Mouse (Mus musculus) C2C12 (cell line): ENCODE data around the gene Cklf.

Experiments
- CTCF ChIP-seq: IDR thresholded peaks from one replicate; pipeline ENCODE4 v1.5.1; 2011; ENCODE audit not compliant: control insufficient read depth, insufficient read depth, insufficient read length
- FOSL1 ChIP-seq: IDR thresholded peaks from one replicate; pipeline ENCODE4 v1.8.0; 2011; ENCODE audit warnings: mild to moderate bottlenecking, low read length; ENCODE audit not compliant: poor library complexity, insufficient read depth, severe bottlenecking
- MAX ChIP-seq: IDR thresholded peaks from one replicate; pipeline ENCODE4 v1.6.1; 2011; ENCODE audit warnings: mild to moderate bottlenecking, control low read depth
- MYOG ChIP-seq: IDR thresholded peaks from one replicate; pipeline ENCODE4 v1.6.1; 2011; ENCODE audit not compliant: control insufficient read depth, insufficient read length; ENCODE audit errors: extremely low read depth
- USF1 ChIP-seq: IDR thresholded peaks from one replicate; pipeline ENCODE4 v1.6.1; 2011; ENCODE audit warnings: low read depth, mild to moderate bottlenecking, control low read depth, moderate library complexity

GRCm38 (mm10) chr8:104304962-104305361, 54.3 kb downstream of the Cklf start:
- no peak for TF ChIP-seq MAX
- TF ChIP-seq CTCF: no peak
- no peak for TF ChIP-seq USF1
- no peak for TF ChIP-seq FOSL1
- TF ChIP-seq MYOG: no peak
